Mouse (Mus musculus) MEL (cell line): ENCODE measurements around the gene Ormdl2. TPM values are rescaled to one million over a fixed set of nuclear protein-coding genes. Genes with fewer than 3 reads are reported as not detected.

Experiments
- DNase-seq: peaks from one replicate; pipeline ENCODE4 v3.0.0; 2011; ENCODE audit warnings: low read depth, low spot score
- H3K27ac ChIP-seq: 2 replicates; pipeline ENCODE4 v1.5.1; 2012; ENCODE audit warnings: low read depth, mild to moderate bottlenecking, control low read depth, low read length, moderate library complexity; ENCODE audit not compliant: control insufficient read depth
- H3K27me3 ChIP-seq, 2 experiments: fragments of 150-350 bp in 1 of 2; sonication (generic) in 1 of 2; 2 replicates each; pipeline ENCODE4 v1.6.1; 2012; ENCODE audit warnings: low read length in 2 of 2, mild to moderate bottlenecking in 2 of 2, improper control_type of control experiment in 1 of 2, moderate library complexity in 1 of 2; ENCODE audit not compliant: insufficient read depth in 2 of 2, control insufficient read depth in 1 of 2
- H3K36me3 ChIP-seq, 2 experiments: 2 replicates each; pipeline ENCODE4 v1.6.1; 2012 to 2014; ENCODE audit warnings: low read length in 2 of 2, improper control_type of control experiment in 1 of 2, inconsistent platforms in 1 of 2, mild to moderate bottlenecking in 1 of 2; ENCODE audit not compliant: insufficient read depth in 2 of 2, control insufficient read depth in 1 of 2
- H3K4me1 ChIP-seq, 2 experiments: fragments of 150-350 bp in 1 of 2; sonication (generic) in 1 of 2; 2 replicates each; pipeline ENCODE4 v1.6.1; 2012; ENCODE audit warnings: low read length in 2 of 2, improper control_type of control experiment in 1 of 2, mild to moderate bottlenecking in 1 of 2; ENCODE audit not compliant: insufficient read depth in 2 of 2, control insufficient read depth in 1 of 2
- H3K4me3 ChIP-seq, 2 experiments: fragments of 150-350 bp in 1 of 2; sonication (generic) in 1 of 2; 2 replicates each; pipeline ENCODE4 v1.5.1; 2012; ENCODE audit warnings: low read depth in 2 of 2, low read length in 2 of 2, mild to moderate bottlenecking in 2 of 2, moderate library complexity in 2 of 2, control low read depth in 1 of 2, improper control_type of control experiment in 1 of 2; ENCODE audit not compliant: control insufficient read depth in 1 of 2, insufficient read depth in 1 of 2
- H3K79me2 ChIP-seq: 2 replicates; pipeline ENCODE4 v1.6.1; 2012; ENCODE audit warnings: mild to moderate bottlenecking, low read length, moderate library complexity; ENCODE audit not compliant: control insufficient read depth, poor library complexity, insufficient read depth
- H3K9ac ChIP-seq: 2 replicates; pipeline ENCODE4 v1.6.1; 2012; ENCODE audit warnings: low read depth, mild to moderate bottlenecking, control low read depth, low read length, moderate library complexity; ENCODE audit not compliant: control insufficient read depth, poor library complexity, severe bottlenecking
- H3K9me3 ChIP-seq: fragments of 150-350 bp; sonication (generic); replicated peaks from 2 replicates; pipeline ENCODE4 v1.6.1; 2012; ENCODE audit warnings: mild to moderate bottlenecking, low read length, improper control_type of control experiment, moderate library complexity; ENCODE audit not compliant: insufficient read depth
- BHLHE40 ChIP-seq: IDR thresholded peaks from 2 replicates; pipeline ENCODE4 v1.6.1; 2012; ENCODE audit warnings: low read depth, mild to moderate bottlenecking, inconsistent platforms, low read length, improper control_type of control experiment, borderline replicate concordance
- CHD2 ChIP-seq: IDR thresholded peaks from 2 replicates; pipeline ENCODE4 v1.6.1; 2011; ENCODE audit warnings: low read length, improper control_type of control experiment
- CTCF ChIP-seq, 3 experiments: IDR thresholded peaks in 2 of 3; conservative IDR thresholded peaks in 1 of 3; 2 replicates each; pipeline ENCODE4 v1.5.1; 2011 to 2012; ENCODE audit warnings: low read length in 3 of 3, low read depth in 2 of 3, mild to moderate bottlenecking in 2 of 3, improper control_type of control experiment in 1 of 3, inconsistent platforms in 1 of 3, mixed read lengths in 1 of 3, moderate library complexity in 1 of 3; ENCODE audit not compliant: control insufficient read depth in 1 of 3, insufficient read depth in 1 of 3, poor library complexity in 1 of 3, severe bottlenecking in 1 of 3
- E2F4 ChIP-seq: IDR thresholded peaks from 2 replicates; pipeline ENCODE4 v1.6.1; 2011; ENCODE audit warnings: low read depth, low read length, improper control_type of control experiment, borderline replicate concordance
- ELF1 ChIP-seq: IDR thresholded peaks from 2 replicates; pipeline ENCODE4 v1.6.1; 2014; ENCODE audit warnings: low read depth, mild to moderate bottlenecking, inconsistent platforms, low read length, improper control_type of control experiment, moderate library complexity
- EP300 ChIP-seq, 2 experiments: IDR thresholded peaks; 2 replicates each; pipeline ENCODE4 v1.6.1; 2011; ENCODE audit warnings: improper control_type of control experiment in 2 of 2, low read length in 2 of 2, low read depth in 1 of 2, mild to moderate bottlenecking in 1 of 2
- GABPA ChIP-seq: IDR thresholded peaks from 2 replicates; pipeline ENCODE4 v1.6.1; 2012; ENCODE audit warnings: low read depth, mild to moderate bottlenecking, inconsistent platforms, low read length, improper control_type of control experiment, moderate library complexity
- HCFC1 ChIP-seq: IDR thresholded peaks from 2 replicates; pipeline ENCODE4 v1.6.1; 2012; ENCODE audit warnings: low read depth, mild to moderate bottlenecking, inconsistent platforms, low read length, improper control_type of control experiment, moderate library complexity
- MAFK ChIP-seq: IDR thresholded peaks from 2 replicates; pipeline ENCODE4 v1.6.1; 2011; ENCODE audit warnings: low read depth, mild to moderate bottlenecking, low read length, improper control_type of control experiment, borderline replicate concordance
- MAZ ChIP-seq: IDR thresholded peaks from 2 replicates; pipeline ENCODE4 v1.6.1; 2012; ENCODE audit warnings: low read depth, mild to moderate bottlenecking, inconsistent platforms, low read length, improper control_type of control experiment
- MEF2A ChIP-seq: IDR thresholded peaks from 2 replicates; pipeline ENCODE4 v1.6.1; 2014; ENCODE audit warnings: low read depth, mild to moderate bottlenecking, inconsistent platforms, low read length, improper control_type of control experiment; ENCODE audit not compliant: poor library complexity, insufficient replicate concordance, severe bottlenecking; ENCODE audit errors: extremely low read depth
- MXI1 ChIP-seq: IDR thresholded peaks from 2 replicates; pipeline ENCODE4 v1.6.1; 2011; ENCODE audit warnings: mild to moderate bottlenecking, low read depth, low read length, improper control_type of control experiment
- MYB ChIP-seq: IDR thresholded peaks from 2 replicates; pipeline ENCODE4 v1.6.1; 2011; ENCODE audit warnings: mild to moderate bottlenecking, low read depth, low read length, improper control_type of control experiment
- NELFE ChIP-seq: IDR thresholded peaks from 2 replicates; pipeline ENCODE4 v1.6.1; 2011; ENCODE audit warnings: low read depth, low read length, improper control_type of control experiment
- NRF1 ChIP-seq: IDR thresholded peaks from 2 replicates; pipeline ENCODE4 v1.6.1; 2014; ENCODE audit warnings: low read depth, mild to moderate bottlenecking, inconsistent platforms, low read length, improper control_type of control experiment, moderate library complexity; ENCODE audit not compliant: poor library complexity, insufficient read depth, severe bottlenecking
- POLR2AphosphoS2 ChIP-seq: IDR thresholded peaks from 2 replicates; pipeline ENCODE4 v1.6.1; 2011; ENCODE audit warnings: low read length, improper control_type of control experiment
- RAD21 ChIP-seq: IDR thresholded peaks from 2 replicates; pipeline ENCODE4 v1.6.1; 2011; ENCODE audit warnings: mild to moderate bottlenecking, low read depth, low read length, improper control_type of control experiment
- RCOR1 ChIP-seq: IDR thresholded peaks from 2 replicates; pipeline ENCODE4 v1.6.1; 2012; ENCODE audit warnings: low read depth, mild to moderate bottlenecking, inconsistent platforms, low read length, improper control_type of control experiment
- SMC3 ChIP-seq: IDR thresholded peaks from 2 replicates; pipeline ENCODE4 v1.6.1; 2011; ENCODE audit warnings: low read depth, low read length, improper control_type of control experiment
- TCF12 ChIP-seq: IDR thresholded peaks from 2 replicates; pipeline ENCODE4 v1.6.1; 2014; ENCODE audit warnings: low read depth, mild to moderate bottlenecking, inconsistent platforms, low read length, improper control_type of control experiment, moderate library complexity
- USF1 ChIP-seq: IDR thresholded peaks from 2 replicates; pipeline ENCODE4 v1.6.1; 2014; ENCODE audit warnings: low read depth, mild to moderate bottlenecking, inconsistent platforms, low read length, improper control_type of control experiment, moderate library complexity
- USF2 ChIP-seq, 2 experiments: IDR thresholded peaks; 2 replicates each; pipeline ENCODE4 v1.6.1; 2011 to 2012; ENCODE audit warnings: improper control_type of control experiment in 2 of 2, low read length in 2 of 2, borderline replicate concordance in 1 of 2, inconsistent platforms in 1 of 2, low read depth in 1 of 2, mild to moderate bottlenecking in 1 of 2; ENCODE audit not compliant: insufficient read depth in 1 of 2
- ZC3H11A ChIP-seq: IDR thresholded peaks from 2 replicates; pipeline ENCODE4 v1.6.1; 2012; ENCODE audit warnings: low read depth, mild to moderate bottlenecking, inconsistent platforms, low read length, improper control_type of control experiment
- ZMIZ1 ChIP-seq: IDR thresholded peaks from 2 replicates; pipeline ENCODE4 v1.6.1; 2012; ENCODE audit warnings: low read depth, mild to moderate bottlenecking, inconsistent platforms, low read length, improper control_type of control experiment, moderate library complexity
- ZNF384 ChIP-seq: IDR thresholded peaks from 2 replicates; pipeline ENCODE4 v1.6.1; 2012; ENCODE audit warnings: low read depth, mild to moderate bottlenecking, inconsistent platforms, low read length, improper control_type of control experiment
- polyA plus RNA-seq, 2 experiments: library from polyadenylated mRNA; stranded (reverse) in 1 of 2; unstranded in 1 of 2; fragments of >175 nt in 1 of 2; fragments of >200 nt in 1 of 2; gene quantifications; 2 replicates each; pipeline versions ENCODE4 v1.2.1 to v1.2.4; 2012; ENCODE audit warnings: low replicate concordance in 2 of 2, low read depth in 1 of 2; ENCODE audit not compliant: insufficient read length in 2 of 2, insufficient read depth in 1 of 2, missing spikeins in 1 of 2
- total RNA-seq: library from RNA; depleted of rRNA; stranded (reverse); fragments of 300-350 nt; gene quantifications from 2 replicates; pipeline ENCODE4 v1.2.3, GENCODE M21; 2012

Ormdl2 gene
- total and polyA plus RNA-seq, 3 experiments, result 100 to 278 (median 114) TPM

- DNase-seq, result peak; percentile 20
- TF ChIP-seq E2F4 (no peak), CHD2 (no peak), RAD21 (no peak), ZMIZ1 (no peak), EP300 (IDR thresholded peaks at IDR 0.05; ENCODE audit: low read depth in 1 of 2, low read length in 2 of 2) (no peak), USF2 (IDR thresholded peaks at IDR 0.05; ENCODE audit: borderline replicate concordance in 1 of 2, insufficient read depth in 1 of 2, low read depth in 1 of 2, low read length in 2 of 2) (no peak), TCF12 (no peak; the same call in 1 of the 2 replicates), ZNF384 (no peak), MAZ (no peak), MYB (no peak)
- Histone ChIP-seq H3K4me1 (no peaks in the 10 kb centered on the region; a peak in 1 of 4 replicates), H3K79me2 (no peaks in the 10 kb centered on the region), H3K36me3 (peaks cover 3 to 65% of the 10 kb centered on the region in 2 experiments), H3K4me3 (no peak overlapping the region), H3K9me3 (no peaks in the 10 kb centered on the region), H3K27me3 (no peaks in the 10 kb centered on the region), H3K27ac (no peak overlapping the region), H3K9ac (no peak overlapping the region)
These were observed 25.2 kb upstream of the Ormdl2 start for GRCm38 (mm10) chr10:128846664-128847063.

GRCm38 (mm10) chr10:128845516-128845915 is 24.1 kb upstream of the Ormdl2 start:
- Histone ChIP-seq H3K36me3 (peaks cover 8 to 62% of the 10 kb centered on the region in 2 experiments), H3K27me3 (no peaks in the 10 kb centered on the region)
- peak; percentile 40 for TF ChIP-seq RAD21
- TF ChIP-seq BHLHE40, result 0 out of 2 replicates have a peak, but pooled peaks have one; percentile 9
- no peak for TF ChIP-seq HCFC1
- no peak for TF ChIP-seq NELFE
- no peak for TF ChIP-seq MEF2A
- no peak for TF ChIP-seq RCOR1
- no peak for TF ChIP-seq ELF1
- TF ChIP-seq MAFK, result no peak
- peak in 2 of 3 experiments; percentile 36 to 57; a peak in 4 of 6 replicates for TF ChIP-seq CTCF (IDR thresholded peaks at IDR 0.05 in 2 of 3, conservative IDR thresholded peaks at IDR 0.05 in 1 of 3; ENCODE audit: control insufficient read depth in 1 of 3, insufficient read depth in 1 of 3, low read depth in 2 of 3, low read length in 3 of 3, poor library complexity in 1 of 3, severe bottlenecking in 1 of 3)
- TF ChIP-seq MXI1, result no peak
- peak; percentile 14; the same call in 1 of the 2 replicates for TF ChIP-seq ZC3H11A
- peak; percentile 81 for TF ChIP-seq ZNF384
- TF ChIP-seq EP300 (IDR thresholded peaks at IDR 0.05; ENCODE audit: low read depth in 1 of 2, low read length in 2 of 2), result no peak
- TF ChIP-seq GABPA, result no peak
- no peak for TF ChIP-seq NRF1
- no peak for TF ChIP-seq E2F4
- TF ChIP-seq MAZ, result no peak
- TF ChIP-seq POLR2AphosphoS2, result no peak
- peak; percentile 43 for TF ChIP-seq SMC3
- no peak for TF ChIP-seq TCF12
- TF ChIP-seq MYB, result no peak
- TF ChIP-seq USF1, result no peak
- TF ChIP-seq, all 39 proteins: peak for 6
- Histone ChIP-seq H3K27ac (no peak overlapping the region), H3K79me2 (no peaks in the 10 kb centered on the region), H3K9ac (no peak overlapping the region), H3K4me1 (peaks cover 4 to 8% of the 10 kb centered on the region in 2 experiments; a peak in 3 of 4 replicates), H3K4me3 (no peak overlapping the region), H3K9me3 (no peaks in the 10 kb centered on the region)
- peak; percentile 45 for DNase-seq
